Mouse (Mus musculus): Measurements from ENCODE around the gene Slc6a4. TPM values are rescaled to one million over a fixed set of nuclear protein-coding genes. Genes with fewer than 3 reads are reported as not detected.
A peak's percentile ranks its signal among the peaks of the same experiment; 100 is the strongest.

Slc6a4 gene
- polyA plus RNA-seq, 1 experiment from 2014 or later, result 5.7 TPM

DNA sequence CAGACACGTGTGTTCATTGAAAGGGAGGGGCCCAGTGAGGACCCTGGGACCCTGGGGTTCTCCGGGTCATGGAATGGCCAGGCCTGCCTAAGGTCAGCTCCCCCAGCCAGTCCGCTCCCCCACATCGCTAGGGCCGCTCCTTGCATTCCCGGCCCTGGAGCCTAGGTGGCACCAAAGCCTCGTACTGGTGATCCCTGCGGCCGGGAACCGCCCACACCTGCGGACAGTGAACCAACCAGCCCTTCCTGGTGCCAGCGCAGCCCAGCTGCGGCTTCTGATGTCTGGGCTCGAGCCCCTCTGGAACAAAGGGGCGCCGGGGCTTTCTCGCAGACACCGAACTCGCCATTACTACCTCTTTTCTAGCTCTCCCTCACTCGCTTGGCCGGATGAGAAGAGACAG lies 1.1 kb upstream of the Slc6a4 start:
- no peak overlapping the region for H3K27ac ChIP-seq
- peaks cover 53% of the 10 kb centered on the region for H3K27me3 ChIP-seq (replicated peaks)
- peak overlapping the region; percentile 43 for H3K9ac ChIP-seq
- peak overlapping the region; percentile 55 for H3K4me3 ChIP-seq
- H3K9me3 ChIP-seq, result no peaks in the 10 kb centered on the region
- 2% methylated on average over 21 of the region's 21 CpGs for WGBS
- H3K36me3 ChIP-seq (replicated peaks), result no peaks in the 10 kb centered on the region
- ATAC-seq (replicated peaks), result peak; percentile 75
- peaks cover 14% of the 10 kb centered on the region for H3K4me1 ChIP-seq
- H3K4me2 ChIP-seq, result peak overlapping the region; percentile 96

DNA sequence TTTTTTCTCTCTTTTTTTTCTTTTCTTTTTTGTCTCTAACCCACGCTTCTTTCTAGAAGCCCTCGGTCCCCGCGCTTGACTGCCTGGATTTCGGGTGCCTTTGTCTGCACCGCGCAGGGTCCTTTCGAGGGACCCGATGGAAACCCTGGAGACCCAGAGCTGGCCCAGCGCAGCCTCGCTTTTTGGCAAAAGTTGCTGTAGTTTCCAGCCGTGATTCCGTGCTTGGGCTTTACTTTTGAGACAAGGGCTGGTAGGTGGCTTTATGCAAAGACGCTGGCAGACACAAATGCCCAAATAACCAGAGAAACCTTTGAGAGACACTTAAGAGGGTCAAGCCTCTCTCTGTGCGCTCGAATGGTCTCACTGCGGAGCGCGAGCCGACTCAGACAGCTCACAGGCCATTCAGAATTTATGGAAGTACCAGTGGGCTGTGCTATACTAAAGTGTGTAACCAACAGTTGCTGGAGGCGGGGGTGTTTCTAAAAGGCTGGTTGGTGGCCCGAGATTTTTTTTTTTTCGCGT lies 363 bp downstream of the Slc6a4 start:
- no peak for ATAC-seq (replicated peaks)
- H3K4me3 ChIP-seq, result peak overlapping the region; percentile 55
- no peaks in the 10 kb centered on the region for H3K36me3 ChIP-seq (replicated peaks)
- H3K9me3 ChIP-seq, result no peaks in the 10 kb centered on the region
- no peak overlapping the region for H3K27ac ChIP-seq
- H3K27me3 ChIP-seq (replicated peaks), result peaks cover 53% of the 10 kb centered on the region
- 11% methylated on average over 24 of the region's 24 CpGs for WGBS
- H3K9ac ChIP-seq, result no peak overlapping the region
- peaks cover 14% of the 10 kb centered on the region for H3K4me1 ChIP-seq
- H3K4me2 ChIP-seq, result peak overlapping the region; percentile 96

GRCm38 (mm10) chr11:77000741-77001140 lies 2.3 kb downstream of the Slc6a4 start:
- H3K9ac ChIP-seq, result no peak overlapping the region
- peaks cover 53% of the 10 kb centered on the region for H3K27me3 ChIP-seq (replicated peaks)
- WGBS, result 64% methylated on average over 5 of the region's 5 CpGs
- peaks cover 14% of the 10 kb centered on the region for H3K4me1 ChIP-seq
- H3K4me2 ChIP-seq, result no peak overlapping the region
- H3K4me3 ChIP-seq, result no peak overlapping the region
- H3K9me3 ChIP-seq, result no peaks in the 10 kb centered on the region
- H3K36me3 ChIP-seq (replicated peaks), result no peaks in the 10 kb centered on the region
- ATAC-seq (replicated peaks), result no peak
- H3K27ac ChIP-seq, result no peak overlapping the region

DNA sequence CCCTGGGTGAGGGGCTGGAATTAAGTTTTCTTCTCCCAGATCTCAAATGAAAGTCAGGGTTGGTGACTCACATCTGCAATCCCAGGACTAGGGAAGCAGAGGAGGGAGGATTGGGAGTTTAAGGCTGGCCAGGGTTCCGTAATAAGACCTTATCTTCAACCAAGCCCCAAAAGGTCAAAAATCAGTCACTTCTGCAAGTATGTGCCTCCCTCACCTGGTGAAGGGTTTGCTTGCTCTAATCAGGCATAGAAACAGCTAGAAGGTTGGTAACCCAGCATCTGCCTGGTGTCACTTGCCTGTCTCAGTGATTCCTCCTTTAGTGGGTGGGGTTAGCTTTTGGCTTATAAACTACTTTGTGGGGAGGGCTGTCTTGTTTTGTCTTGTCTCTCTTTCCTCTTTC lies 4.0 kb downstream of the Slc6a4 start:
- Histone ChIP-seq H3K27ac (no peak overlapping the region), H3K27me3 (replicated peaks) (peaks cover 37% of the 10 kb centered on the region)

GRCm38 (mm10) chr11:77005881-77006280 lies 7.5 kb downstream of the Slc6a4 start:
- no peaks in the 10 kb centered on the region for H3K4me1 ChIP-seq
- no peak overlapping the region for H3K27ac ChIP-seq
- no peak overlapping the region for H3K4me3 ChIP-seq
- H3K9ac ChIP-seq, result no peak overlapping the region
- H3K9me3 ChIP-seq, result no peaks in the 10 kb centered on the region
- H3K4me2 ChIP-seq, result no peak overlapping the region
- 58% methylated on average over 4 of the region's 4 CpGs for WGBS
- H3K27me3 ChIP-seq (replicated peaks), result peaks cover 8% of the 10 kb centered on the region
- no peak for ATAC-seq (replicated peaks)
- H3K36me3 ChIP-seq (replicated peaks), result no peaks in the 10 kb centered on the region

More for the DNA sequence above, 4.0 kb downstream of the Slc6a4 start:
- H3K9ac ChIP-seq, result no peak overlapping the region
- 92% methylated on average over 1 of the region's 1 CpGs for WGBS
- no peak for ATAC-seq (replicated peaks)
- H3K36me3 ChIP-seq (replicated peaks), result no peaks in the 10 kb centered on the region
- no peak overlapping the region for H3K4me3 ChIP-seq
- H3K9me3 ChIP-seq, result no peaks in the 10 kb centered on the region
- H3K4me2 ChIP-seq, result no peak overlapping the region
- peaks cover 14% of the 10 kb centered on the region for H3K4me1 ChIP-seq

- Histone ChIP-seq H3K9ac (no peak overlapping the region), H3K4me1 (no peaks in the 10 kb centered on the region), H3K4me2 (no peak overlapping the region), H3K27me3 (replicated peaks) (peaks cover 1% of the 10 kb centered on the region), H3K9me3 (no peaks in the 10 kb centered on the region), H3K4me3 (no peak overlapping the region), H3K36me3 (replicated peaks) (no peaks in the 10 kb centered on the region), H3K27ac (no peak overlapping the region)
- WGBS, result 55% methylated on average over 6 of the region's 6 CpGs
- no peak for ATAC-seq (replicated peaks)
Observed at GRCm38 (mm10) chr11:77006616-77007015, 8.2 kb downstream of the Slc6a4 start.

DNA sequence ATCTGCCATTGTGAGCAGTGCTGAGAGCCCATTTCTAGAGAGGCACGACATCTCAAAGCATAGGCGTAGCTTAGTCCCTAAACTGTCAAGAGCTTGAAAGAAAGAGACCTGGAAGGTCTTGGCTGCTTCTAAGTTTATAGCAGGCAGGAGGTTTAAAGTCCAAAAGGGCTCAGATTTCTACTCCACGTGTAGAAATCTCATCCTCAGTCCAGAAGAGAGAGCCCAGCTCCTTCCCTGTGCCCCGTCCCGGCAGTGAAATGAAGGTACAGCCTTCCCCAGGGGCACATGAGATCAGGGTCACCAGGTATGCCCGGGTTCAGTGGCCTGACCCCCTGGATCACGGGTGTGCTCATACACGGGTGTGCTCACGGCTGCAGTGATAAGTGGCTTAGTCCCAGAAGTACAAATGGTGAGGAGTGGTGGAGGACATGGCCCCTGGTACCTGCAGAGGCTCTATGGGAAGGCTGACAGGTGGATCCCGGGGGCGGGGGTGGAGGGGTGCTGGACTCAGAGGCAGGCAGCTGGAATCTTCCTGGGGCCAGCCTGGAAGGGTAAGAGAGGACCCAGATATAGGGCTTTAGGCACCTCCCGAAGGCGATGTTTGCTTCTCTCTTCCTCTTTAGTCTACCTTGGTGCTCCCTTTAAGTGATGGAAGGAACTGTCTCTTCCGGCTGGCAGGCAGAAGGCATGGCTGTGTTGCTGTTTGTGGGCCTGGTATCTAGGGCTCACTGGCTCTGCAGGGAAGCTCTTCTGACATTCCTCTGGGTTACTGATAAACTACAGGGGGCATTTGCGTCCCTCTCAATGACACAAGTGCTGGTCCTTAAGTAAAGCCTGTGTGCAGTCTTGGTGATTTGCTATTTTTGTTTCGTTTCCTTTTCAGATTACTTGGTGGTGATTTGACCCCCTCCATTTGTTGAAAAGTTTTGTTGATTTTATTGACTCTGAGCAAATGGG lies 10.9 kb downstream of the Slc6a4 start:
- 81% methylated on average over 16 of the region's 16 CpGs for WGBS
- ATAC-seq (replicated peaks), result no peak

DNA sequence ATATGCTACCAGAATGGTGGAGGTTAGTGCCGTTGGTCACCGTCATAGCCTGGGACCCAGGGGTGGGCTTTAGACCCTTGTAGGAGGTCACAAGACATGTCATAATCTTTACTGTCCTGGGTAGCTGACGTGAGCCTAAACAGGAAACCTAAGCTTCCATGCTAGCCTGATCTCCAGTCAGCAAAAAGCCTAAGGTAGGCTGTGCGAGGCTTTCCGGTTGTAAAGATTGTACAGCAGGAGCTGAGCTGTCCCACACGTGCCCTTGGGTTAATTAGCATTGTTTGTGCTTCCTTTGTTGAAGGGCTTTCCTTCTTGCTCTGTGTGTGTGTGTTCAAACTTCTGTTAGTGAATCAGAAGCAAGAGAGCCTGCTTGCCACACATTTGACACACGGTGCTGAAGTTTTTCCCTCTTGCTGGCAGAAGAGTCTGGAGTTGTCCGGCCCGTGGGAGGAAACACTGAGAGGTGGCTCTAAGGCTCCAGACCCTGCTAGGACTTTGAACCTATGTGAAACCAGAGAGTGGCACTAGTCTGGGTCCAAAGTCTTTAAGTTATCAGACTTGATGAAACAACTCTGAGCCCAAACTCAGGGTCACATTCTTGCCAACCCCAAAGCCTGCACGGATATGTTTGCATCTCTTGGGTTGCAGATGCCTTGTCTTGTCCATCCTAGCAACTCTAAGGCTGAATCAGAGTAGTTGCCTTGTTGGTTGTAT lies 12.5 kb downstream of the Slc6a4 start:
- H3K9me3 ChIP-seq, result no peaks in the 10 kb centered on the region
- no peak overlapping the region for H3K4me2 ChIP-seq
- H3K27ac ChIP-seq, result no peak overlapping the region
- no peak overlapping the region for H3K4me3 ChIP-seq
- no peak for ATAC-seq (replicated peaks)
- no peaks in the 10 kb centered on the region for H3K36me3 ChIP-seq (replicated peaks)
- no peaks in the 10 kb centered on the region for H3K27me3 ChIP-seq (replicated peaks)
- H3K9ac ChIP-seq, result no peak overlapping the region
- WGBS, result 81% methylated on average over 10 of the region's 10 CpGs
- H3K4me1 ChIP-seq, result no peaks in the 10 kb centered on the region

More for the DNA sequence above, 10.9 kb downstream of the Slc6a4 start:
- Histone ChIP-seq H3K4me1 (no peaks in the 10 kb centered on the region), H3K36me3 (replicated peaks) (no peaks in the 10 kb centered on the region), H3K27me3 (replicated peaks) (no peaks in the 10 kb centered on the region), H3K9me3 (no peaks in the 10 kb centered on the region), H3K4me2 (no peak overlapping the region), H3K9ac (no peak overlapping the region), H3K27ac (no peak overlapping the region), H3K4me3 (no peak overlapping the region)

DNA sequence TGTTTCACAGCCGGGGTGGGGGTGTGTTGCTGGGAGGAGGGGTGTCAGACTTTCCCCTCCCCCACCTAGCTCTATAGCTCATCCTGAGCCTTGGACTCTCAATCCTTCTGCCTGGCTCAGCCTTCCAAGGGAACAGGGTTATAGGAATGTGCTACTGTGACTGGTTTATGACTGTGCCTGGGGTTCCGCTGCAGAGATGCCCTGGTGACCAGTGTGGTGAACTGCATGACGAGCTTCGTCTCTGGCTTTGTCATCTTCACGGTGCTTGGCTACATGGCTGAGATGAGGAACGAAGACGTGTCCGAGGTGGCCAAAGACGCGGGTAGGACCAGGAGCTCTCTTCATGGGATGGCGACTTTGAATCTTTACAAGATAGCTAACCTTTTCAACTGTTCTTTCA lies 19.6 kb downstream of the Slc6a4 start:
- 81% methylated on average over 11 of the region's 11 CpGs for WGBS
- H3K27me3 ChIP-seq (replicated peaks), result no peaks in the 10 kb centered on the region
- no peak for ATAC-seq (replicated peaks)
- no peak overlapping the region for H3K4me2 ChIP-seq
- H3K36me3 ChIP-seq (replicated peaks), result no peaks in the 10 kb centered on the region
- no peak overlapping the region for H3K9ac ChIP-seq
- H3K4me3 ChIP-seq, result no peak overlapping the region
- H3K4me1 ChIP-seq, result no peaks in the 10 kb centered on the region
- no peaks in the 10 kb centered on the region for H3K9me3 ChIP-seq
- H3K27ac ChIP-seq, result no peak overlapping the region

GRCm38 (mm10) chr11:77019539-77019938 lies 21.1 kb downstream of the Slc6a4 start:
- Histone ChIP-seq H3K4me1 (no peaks in the 10 kb centered on the region), H3K27me3 (replicated peaks) (no peaks in the 10 kb centered on the region), H3K9me3 (no peaks in the 10 kb centered on the region), H3K4me3 (no peak overlapping the region), H3K27ac (no peak overlapping the region), H3K36me3 (replicated peaks) (no peaks in the 10 kb centered on the region), H3K4me2 (no peak overlapping the region), H3K9ac (no peak overlapping the region)
- 88% methylated on average over 8 of the region's 8 CpGs for WGBS
- ATAC-seq (replicated peaks), result no peak

DNA sequence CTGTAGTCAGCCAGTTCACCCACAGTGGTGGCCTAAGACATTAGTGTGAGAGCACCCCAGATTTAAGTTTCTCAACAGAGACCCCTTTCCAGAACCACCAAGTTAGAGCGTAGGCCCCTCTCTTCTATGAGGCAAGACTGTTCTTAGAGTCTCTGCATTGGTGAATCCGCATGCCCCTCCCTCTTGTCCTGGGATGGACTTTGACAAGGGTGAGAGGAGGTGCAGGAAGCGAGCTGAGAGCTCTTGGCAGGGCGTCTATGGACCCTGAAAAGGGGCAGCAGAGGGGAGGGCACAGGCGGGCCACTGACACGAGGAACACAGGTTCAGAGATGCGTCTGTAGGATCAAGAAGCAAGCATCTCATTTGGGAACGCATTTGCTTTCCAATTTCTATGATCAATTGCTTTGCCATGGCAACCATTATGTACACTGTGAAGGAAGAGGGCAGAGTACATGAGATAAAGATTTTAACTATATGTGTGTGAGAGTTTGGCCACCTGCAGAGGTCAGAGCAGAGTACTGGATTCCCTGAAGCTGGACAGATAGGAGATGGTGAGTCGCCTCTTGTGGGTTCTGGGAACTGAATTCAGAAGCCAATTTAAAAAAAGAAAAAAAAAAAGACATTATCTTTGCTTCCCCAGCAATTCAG lies 23.5 kb downstream of the Slc6a4 start:
- H3K36me3 ChIP-seq (replicated peaks), result no peaks in the 10 kb centered on the region
- no peak overlapping the region for H3K4me2 ChIP-seq
- ATAC-seq (replicated peaks), result no peak
- H3K9me3 ChIP-seq, result no peaks in the 10 kb centered on the region
- no peak overlapping the region for H3K27ac ChIP-seq
- H3K9ac ChIP-seq, result no peak overlapping the region
- H3K4me3 ChIP-seq, result no peak overlapping the region
- H3K27me3 ChIP-seq (replicated peaks), result no peaks in the 10 kb centered on the region
- WGBS, result 71% methylated on average over 9 of the region's 9 CpGs
- H3K4me1 ChIP-seq, result no peaks in the 10 kb centered on the region

- Histone ChIP-seq H3K27ac (no peak overlapping the region), H3K4me1 (no peaks in the 10 kb centered on the region), H3K9me3 (no peaks in the 10 kb centered on the region), H3K36me3 (replicated peaks) (no peaks in the 10 kb centered on the region), H3K27me3 (replicated peaks) (no peaks in the 10 kb centered on the region), H3K9ac (no peak overlapping the region), H3K4me2 (no peak overlapping the region), H3K4me3 (no peak overlapping the region)
- ATAC-seq (replicated peaks), result no peak
- WGBS, result 78% methylated on average over 3 of the region's 3 CpGs
Observed at GRCm38 (mm10) chr11:77026559-77026958, 28.2 kb downstream of the Slc6a4 start.
